Mouse (Mus musculus): ENCODE measurements around the gene Cenpt. TPM values are rescaled to one million over a fixed set of nuclear protein-coding genes. Genes with fewer than 3 reads are reported as not detected.

Cenpt gene
- polyA plus RNA-seq, 1 experiment from 2014 or later = 57.9 TPM

DNA sequence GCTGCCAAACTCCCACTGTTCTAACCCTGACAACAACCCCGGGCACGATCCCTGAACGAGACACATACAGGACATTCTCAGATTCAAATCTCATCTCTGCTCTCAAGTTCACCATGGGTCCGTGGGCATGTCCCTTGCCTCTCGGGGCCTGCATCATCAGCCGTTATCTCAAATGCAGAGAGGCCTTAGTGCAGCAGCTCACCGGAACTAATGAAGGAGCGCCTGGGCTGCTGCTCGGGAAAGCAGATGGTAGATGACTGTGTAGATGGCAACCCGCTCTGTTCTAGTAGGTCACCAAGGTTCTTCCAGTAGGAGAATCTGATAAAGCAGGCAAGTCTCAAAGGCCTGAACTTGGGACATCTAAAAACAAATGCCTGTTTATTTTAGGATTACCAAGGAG lies 42.0 kb downstream of the Cenpt start:
- DNase-seq (ENCODE audit: extremely low spot score, low spot score) = no peak
- Histone ChIP-seq H3K4me3 (no peak overlapping the region), H3K4me1 (no peaks in the 10 kb centered on the region), H3K27me3 (ENCODE audit: poor library complexity, severe bottlenecking) (no peaks in the 10 kb centered on the region), H3K9me3 (no peaks in the 10 kb centered on the region), H3K36me3 (replicated peaks) (peaks cover 51% of the 10 kb centered on the region), H3K27ac (no peak overlapping the region)
- WGBS = 93% methylated on average over 10 of the region's 10 CpGs

DNA sequence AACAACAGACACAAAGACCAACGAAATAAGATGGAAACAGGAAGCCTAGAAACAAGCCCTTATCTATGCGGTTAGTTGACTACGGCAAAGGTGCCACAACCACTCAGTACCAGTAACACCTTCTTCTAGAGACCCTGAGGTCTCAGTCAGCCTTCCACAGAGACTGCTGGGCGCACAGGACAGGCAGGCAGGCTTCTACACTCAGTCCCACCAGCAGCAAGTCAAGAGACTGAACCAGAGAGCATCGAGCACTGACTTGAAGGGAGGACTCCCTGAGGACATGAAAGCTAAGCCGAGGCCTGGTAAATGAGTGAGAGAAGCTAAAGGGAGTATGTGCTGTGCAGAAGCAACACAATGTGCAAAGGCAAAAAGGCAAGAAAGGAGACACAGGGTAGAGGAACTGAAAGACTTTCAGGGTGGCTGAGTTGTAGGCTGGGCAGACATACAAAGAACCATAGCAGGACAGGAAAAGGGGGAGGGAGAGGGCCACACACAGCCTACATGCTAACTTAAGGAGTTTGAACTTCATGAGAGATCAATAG lies 42.8 kb downstream of the Cenpt start:
- H3K4me1 ChIP-seq = no peaks in the 10 kb centered on the region
- no peaks in the 10 kb centered on the region for H3K27me3 ChIP-seq (ENCODE audit: poor library complexity, severe bottlenecking)
- DNase-seq (ENCODE audit: extremely low spot score, low spot score) = no peak
- WGBS = 90% methylated on average over 6 of the region's 6 CpGs
- no peak overlapping the region for H3K27ac ChIP-seq
- no peaks in the 10 kb centered on the region for H3K9me3 ChIP-seq
- H3K4me3 ChIP-seq = no peak overlapping the region
- peaks cover 52% of the 10 kb centered on the region for H3K36me3 ChIP-seq (replicated peaks)

DNA sequence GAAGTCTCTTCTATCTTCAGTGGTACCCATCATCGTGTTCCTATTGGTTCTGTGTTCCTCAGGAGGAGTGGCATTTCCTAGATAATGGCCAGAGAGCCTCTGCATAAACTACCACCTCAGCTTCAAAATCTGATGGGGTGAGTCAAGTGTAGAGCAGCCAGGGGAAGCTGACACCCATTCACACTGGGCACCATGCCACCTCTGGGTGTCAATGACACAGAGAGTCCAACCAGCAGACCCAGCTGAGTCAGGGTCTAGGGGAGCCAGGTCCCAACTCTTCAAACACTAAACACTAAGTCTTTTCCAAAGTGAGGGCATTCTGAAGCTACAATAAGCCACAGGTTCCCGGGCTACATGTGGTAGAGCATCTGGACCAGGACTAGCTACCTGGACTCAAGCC lies 44.6 kb downstream of the Cenpt start:
- Histone ChIP-seq H3K27me3 (ENCODE audit: poor library complexity, severe bottlenecking) (no peaks in the 10 kb centered on the region), H3K27ac (no peak overlapping the region), H3K36me3 (replicated peaks) (peaks cover 66% of the 10 kb centered on the region), H3K4me1 (no peaks in the 10 kb centered on the region), H3K9me3 (no peaks in the 10 kb centered on the region), H3K4me3 (no peak overlapping the region)
- no peak for DNase-seq (ENCODE audit: extremely low spot score, low spot score)
- 96% methylated on average over 2 of the region's 2 CpGs for WGBS

DNA sequence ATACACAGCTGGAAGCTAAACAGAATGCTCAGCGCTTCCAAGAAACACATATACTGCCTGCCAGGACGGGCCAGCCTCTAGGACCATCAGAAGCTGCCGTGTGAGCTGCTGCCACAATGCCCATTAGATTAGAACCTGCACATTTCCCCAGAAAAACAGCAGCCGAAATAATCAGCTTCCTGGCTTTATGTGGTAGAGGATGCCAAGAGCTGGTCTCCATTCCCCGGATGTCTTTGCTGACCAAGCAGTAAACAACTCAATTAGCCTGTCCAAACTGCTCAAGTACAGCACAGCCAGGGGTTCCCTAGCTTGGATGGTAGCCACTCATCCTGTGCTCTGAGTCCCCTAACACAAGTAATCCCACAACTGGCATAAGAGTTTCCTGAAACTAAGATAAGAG lies 45.3 kb downstream of the Cenpt start:
- H3K36me3 ChIP-seq (replicated peaks) = peaks cover 61% of the 10 kb centered on the region
- no peak for DNase-seq (ENCODE audit: extremely low spot score, low spot score)
- 91% methylated on average over 5 of the region's 5 CpGs for WGBS
- no peak overlapping the region for H3K4me3 ChIP-seq
- H3K27ac ChIP-seq = no peak overlapping the region
- no peaks in the 10 kb centered on the region for H3K4me1 ChIP-seq
- no peaks in the 10 kb centered on the region for H3K9me3 ChIP-seq
- H3K27me3 ChIP-seq (ENCODE audit: poor library complexity, severe bottlenecking) = no peaks in the 10 kb centered on the region

DNA sequence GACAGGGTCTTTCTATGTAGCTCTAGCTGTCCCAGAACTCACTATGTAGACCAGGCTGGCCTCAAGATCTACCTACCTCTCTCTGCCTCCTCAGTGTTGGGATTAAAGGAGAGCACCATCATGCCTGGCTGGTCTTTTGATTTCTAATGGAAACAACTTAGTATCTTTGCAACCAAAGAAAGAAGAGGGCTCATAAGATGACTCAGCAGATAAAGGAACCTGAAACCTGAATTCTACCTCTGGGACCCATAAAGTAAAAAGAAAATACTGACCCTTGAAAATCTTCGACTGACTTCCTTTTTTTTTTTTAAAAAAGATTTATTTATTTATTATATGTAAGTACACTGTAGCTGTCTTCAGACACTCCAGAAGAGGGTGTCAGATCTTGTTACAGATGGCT lies 47.1 kb downstream of the Cenpt start:
- Histone ChIP-seq H3K27ac (no peak overlapping the region), H3K4me1 (no peaks in the 10 kb centered on the region), H3K27me3 (ENCODE audit: poor library complexity, severe bottlenecking) (no peaks in the 10 kb centered on the region), H3K4me3 (no peak overlapping the region), H3K9me3 (no peaks in the 10 kb centered on the region), H3K36me3 (replicated peaks) (peaks cover 47% of the 10 kb centered on the region)
- no peak for DNase-seq (ENCODE audit: extremely low spot score, low spot score)
- WGBS = 92% methylated on average over 1 of the region's 1 CpGs

DNA sequence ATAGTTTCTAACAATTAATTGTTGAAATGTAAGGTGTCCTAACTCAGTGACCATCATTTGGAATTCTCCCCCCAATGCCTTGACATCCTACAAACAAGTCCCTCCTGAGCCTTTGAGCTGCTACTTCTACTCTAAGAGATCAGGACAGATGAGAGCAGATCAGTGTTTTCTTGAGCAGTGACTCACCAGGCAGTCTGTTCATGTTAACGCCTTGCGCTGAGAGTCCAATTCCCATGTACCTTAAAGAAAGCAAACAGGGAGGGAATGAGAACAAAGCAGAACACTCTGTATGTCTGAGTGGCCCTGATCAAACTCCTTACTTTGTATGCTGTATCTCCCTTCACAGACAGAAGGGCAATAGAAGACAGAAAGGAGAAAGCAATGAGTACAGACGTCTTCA lies 47.7 kb downstream of the Cenpt start:
- DNase-seq (ENCODE audit: extremely low spot score, low spot score) = no peak
- WGBS = 84% methylated on average over 3 of the region's 3 CpGs
- Histone ChIP-seq H3K4me1 (no peaks in the 10 kb centered on the region), H3K9me3 (no peaks in the 10 kb centered on the region), H3K27ac (no peak overlapping the region), H3K4me3 (no peak overlapping the region), H3K36me3 (replicated peaks) (peaks cover 48% of the 10 kb centered on the region), H3K27me3 (ENCODE audit: poor library complexity, severe bottlenecking) (no peaks in the 10 kb centered on the region)

DNA sequence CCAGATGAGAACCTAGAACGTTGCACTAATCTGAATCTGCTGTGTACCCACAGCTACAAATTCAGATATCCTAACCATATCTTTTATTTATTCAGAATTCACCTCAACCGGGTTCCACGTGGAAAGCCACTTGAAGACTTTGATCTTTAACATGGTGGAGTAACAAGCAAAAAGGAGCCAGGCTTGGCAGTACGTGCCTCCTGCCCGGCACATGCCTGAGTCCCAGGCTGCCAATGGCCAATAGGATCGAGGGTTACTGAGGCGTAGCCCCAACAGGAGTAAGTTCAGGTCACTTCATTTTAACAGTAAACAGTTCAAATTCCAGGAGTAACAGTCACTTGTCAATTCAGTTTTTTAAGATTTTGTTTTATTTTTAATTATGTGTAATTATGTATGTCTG lies 48.3 kb downstream of the Cenpt start:
- H3K27me3 ChIP-seq (ENCODE audit: poor library complexity, severe bottlenecking) = no peaks in the 10 kb centered on the region
- 0 out of 2 replicates have a peak, but pooled peaks cover 3% of the 10 kb centered on the region for H3K4me1 ChIP-seq
- no peak for DNase-seq (ENCODE audit: extremely low spot score, low spot score)
- H3K27ac ChIP-seq = no peak overlapping the region
- no peak overlapping the region for H3K4me3 ChIP-seq
- H3K36me3 ChIP-seq (replicated peaks) = peaks cover 51% of the 10 kb centered on the region
- H3K9me3 ChIP-seq = no peaks in the 10 kb centered on the region
- 94% methylated on average over 7 of the region's 7 CpGs for WGBS

DNA sequence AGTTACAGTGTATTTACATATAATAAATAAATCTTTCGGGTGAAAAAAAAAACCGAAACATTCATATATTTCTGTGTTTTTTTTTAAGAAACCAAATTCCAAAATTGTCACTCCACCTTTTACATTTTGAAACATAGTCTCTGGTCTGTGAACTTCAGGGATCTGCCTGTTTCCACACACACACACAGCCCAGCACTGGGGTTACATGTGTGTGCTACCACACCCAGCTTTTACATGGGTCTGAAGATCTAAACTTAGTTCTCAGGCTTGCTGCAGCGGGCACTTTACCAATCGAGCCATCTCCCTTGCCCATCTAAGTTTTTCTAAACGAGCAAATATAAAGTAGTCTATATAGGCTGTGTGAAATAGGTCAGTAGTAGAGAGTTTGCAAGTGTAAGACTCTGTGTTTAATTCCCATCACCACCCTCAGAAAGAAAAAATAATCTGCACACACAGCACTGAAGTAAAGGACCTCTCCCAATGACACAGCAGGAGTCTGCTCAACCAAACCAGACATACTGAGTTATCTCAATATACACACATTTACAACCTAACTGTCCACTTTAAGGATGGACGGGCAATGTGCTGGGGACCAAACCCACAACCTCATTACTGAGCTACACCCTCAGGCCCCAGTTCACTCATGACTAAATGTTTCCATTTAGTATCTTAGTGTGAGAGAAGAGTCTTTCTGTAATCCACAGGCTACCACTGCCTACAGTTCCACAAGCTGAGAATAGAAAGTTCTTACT lies 51.7 kb downstream of the Cenpt start:
- no peaks in the 10 kb centered on the region for H3K9me3 ChIP-seq
- H3K4me1 ChIP-seq = peaks cover 9% of the 10 kb centered on the region; the same call in 1 of the 2 replicates
- DNase-seq (ENCODE audit: extremely low spot score, low spot score) = no peak
- 91% methylated on average over 6 of the region's 6 CpGs for WGBS
- H3K27me3 ChIP-seq (ENCODE audit: poor library complexity, severe bottlenecking) = no peaks in the 10 kb centered on the region
- H3K36me3 ChIP-seq (replicated peaks) = peaks cover 53% of the 10 kb centered on the region
- H3K27ac ChIP-seq = no peak overlapping the region
- no peak overlapping the region for H3K4me3 ChIP-seq

DNA sequence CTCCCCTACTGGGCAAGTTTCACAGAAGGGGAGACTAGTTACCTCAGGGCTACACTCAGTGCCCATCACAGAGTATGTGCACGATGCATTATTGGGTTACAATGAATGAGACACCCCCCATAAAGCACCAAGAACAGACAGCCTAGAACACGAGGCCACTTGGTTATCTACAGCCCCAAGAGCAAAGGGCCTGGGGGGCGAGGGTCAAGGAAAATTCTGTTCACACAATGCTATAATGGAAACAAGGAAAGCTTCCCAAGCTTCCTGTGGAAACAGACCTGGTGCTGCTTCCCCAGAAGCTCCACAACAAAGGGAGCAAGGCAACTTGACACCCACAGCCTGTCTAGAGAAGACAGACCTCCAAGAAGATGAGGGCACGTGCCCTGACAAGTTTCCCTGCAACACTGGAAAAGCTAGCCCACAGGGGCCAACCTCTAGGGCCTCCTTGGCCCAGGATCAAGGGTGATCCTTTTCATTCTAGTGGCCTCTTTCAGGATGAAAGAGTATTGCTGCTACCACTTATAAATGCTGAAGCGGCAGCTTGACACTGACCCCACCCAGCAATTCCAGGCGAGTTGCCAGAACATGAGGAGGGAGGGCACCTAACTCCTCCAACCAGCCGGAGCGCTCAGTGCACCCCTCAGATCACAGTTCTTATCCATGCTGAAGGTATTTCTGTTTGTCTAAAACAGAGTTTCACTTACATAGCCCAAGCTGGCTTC lies 53.8 kb downstream of the Cenpt start:
- no peak for DNase-seq (ENCODE audit: extremely low spot score, low spot score)
- no peaks in the 10 kb centered on the region for H3K9me3 ChIP-seq
- peaks cover 49% of the 10 kb centered on the region for H3K36me3 ChIP-seq (replicated peaks)
- 84% methylated on average over 8 of the region's 8 CpGs for WGBS
- peaks cover 9% of the 10 kb centered on the region; the same call in 1 of the 2 replicates for H3K4me1 ChIP-seq
- no peaks in the 10 kb centered on the region for H3K27me3 ChIP-seq (ENCODE audit: poor library complexity, severe bottlenecking)
- peak overlapping the region; percentile 44 for H3K27ac ChIP-seq
- no peak overlapping the region for H3K4me3 ChIP-seq

DNA sequence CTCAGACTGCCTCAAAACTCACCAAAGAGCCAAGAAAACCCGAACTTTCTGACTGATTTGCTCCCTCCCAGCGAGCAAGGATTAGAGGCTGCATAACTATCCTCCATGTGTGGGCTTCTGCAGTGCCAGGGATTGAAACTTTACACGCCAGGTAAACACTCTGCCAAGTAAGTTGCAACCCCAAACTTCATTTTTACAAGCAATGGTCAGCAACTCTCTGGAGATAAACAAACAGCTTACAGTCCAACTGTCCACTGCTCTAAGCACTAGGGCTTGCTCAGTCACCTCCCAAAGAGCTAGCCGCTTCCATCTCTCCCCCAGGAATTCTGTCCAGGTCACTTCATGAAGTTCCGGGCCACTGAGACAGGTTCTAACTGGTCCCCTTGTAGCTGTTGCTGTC lies 54.7 kb downstream of the Cenpt start:
- Histone ChIP-seq H3K9me3 (no peaks in the 10 kb centered on the region), H3K4me1 (peaks cover 9% of the 10 kb centered on the region; the same call in 1 of the 2 replicates), H3K36me3 (replicated peaks) (peaks cover 44% of the 10 kb centered on the region), H3K4me3 (no peak overlapping the region), H3K27me3 (ENCODE audit: poor library complexity, severe bottlenecking) (no peaks in the 10 kb centered on the region), H3K27ac (0 out of 2 replicates have a peak overlapping the region, but pooled peaks have one; percentile 30)
- WGBS = 92% methylated on average over 5 of the region's 5 CpGs
- no peak for DNase-seq (ENCODE audit: extremely low spot score, low spot score)

DNA sequence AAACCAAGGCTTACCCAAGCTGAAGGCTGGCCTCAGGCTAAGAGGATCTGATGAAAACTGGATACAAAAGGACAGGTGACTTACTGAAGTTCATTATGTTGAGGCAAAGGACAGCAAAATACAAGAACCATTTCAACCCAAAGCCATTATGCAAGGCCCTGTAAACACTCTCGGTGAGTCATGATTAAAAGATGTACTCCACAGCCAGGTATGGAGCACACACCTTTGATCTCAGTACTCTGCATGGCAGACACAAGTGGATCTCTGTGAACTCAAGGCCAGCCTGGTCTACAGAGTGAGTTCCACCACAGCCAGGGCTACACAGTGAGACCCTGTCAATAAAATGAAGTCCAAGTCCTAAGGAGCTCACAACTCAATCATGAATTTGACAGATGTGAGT lies 57.3 kb downstream of the Cenpt start:
- H3K4me3 ChIP-seq = no peak overlapping the region
- H3K36me3 ChIP-seq (replicated peaks) = peaks cover 41% of the 10 kb centered on the region
- DNase-seq (ENCODE audit: extremely low spot score, low spot score) = no peak
- no peaks in the 10 kb centered on the region for H3K27me3 ChIP-seq (ENCODE audit: poor library complexity, severe bottlenecking)
- WGBS = 95% methylated on average over 1 of the region's 1 CpGs
- no peak overlapping the region for H3K27ac ChIP-seq
- no peaks in the 10 kb centered on the region for H3K9me3 ChIP-seq
- H3K4me1 ChIP-seq = peaks cover 9% of the 10 kb centered on the region; the same call in 1 of the 2 replicates

Measured in forebrain, embryonic 10.5 days (tissue).